Mouse (Mus musculus): ENCODE results near the gene Flt3.
A peak's percentile ranks its signal among the peaks of the same experiment; 100 is the strongest.

The Flt3 gene

DNA sequence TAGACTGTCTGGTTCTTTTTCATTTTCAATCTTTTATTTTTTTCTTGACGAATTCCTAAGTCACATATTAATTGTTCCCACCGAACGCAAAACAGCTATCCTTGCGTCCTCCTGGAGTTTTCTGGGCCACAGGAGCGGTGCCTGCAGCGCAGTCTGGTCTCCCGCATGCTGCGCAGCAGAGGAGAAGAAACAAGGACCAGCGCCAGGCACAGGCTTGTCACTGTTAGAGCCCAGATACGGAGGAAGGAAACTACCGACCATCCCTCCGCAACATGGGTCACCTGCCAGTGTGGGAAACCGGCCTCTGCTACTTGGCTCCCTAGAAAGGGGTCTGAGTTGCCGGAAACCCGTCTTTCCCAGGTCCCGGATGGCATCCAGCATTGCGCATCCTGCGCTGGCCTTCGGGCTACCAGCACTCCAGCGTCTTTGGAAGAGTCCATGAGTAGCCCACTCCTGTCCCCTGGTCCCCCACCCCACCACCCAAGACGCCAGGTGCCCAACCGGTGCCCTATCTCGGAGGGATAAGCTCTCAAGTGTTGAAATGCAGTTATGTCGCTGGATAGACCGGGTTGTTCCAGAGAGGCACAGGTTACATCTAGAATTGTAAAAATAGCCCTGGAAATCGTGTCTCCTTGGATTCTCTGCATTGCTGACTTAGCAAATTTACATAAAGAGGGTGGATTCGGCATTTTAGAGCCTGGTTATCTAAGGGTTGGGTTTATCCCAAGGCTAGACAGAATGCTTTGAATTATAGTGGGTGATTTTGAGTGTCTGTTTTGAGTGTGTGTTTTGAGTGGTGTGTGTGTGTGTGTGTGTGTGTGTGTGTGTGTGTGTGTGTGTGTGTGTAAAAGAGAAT is 87.2 kb downstream of the Flt3 start:
- DNase-seq (ENCODE audit: low read depth, low spot score), result no peak

DNA sequence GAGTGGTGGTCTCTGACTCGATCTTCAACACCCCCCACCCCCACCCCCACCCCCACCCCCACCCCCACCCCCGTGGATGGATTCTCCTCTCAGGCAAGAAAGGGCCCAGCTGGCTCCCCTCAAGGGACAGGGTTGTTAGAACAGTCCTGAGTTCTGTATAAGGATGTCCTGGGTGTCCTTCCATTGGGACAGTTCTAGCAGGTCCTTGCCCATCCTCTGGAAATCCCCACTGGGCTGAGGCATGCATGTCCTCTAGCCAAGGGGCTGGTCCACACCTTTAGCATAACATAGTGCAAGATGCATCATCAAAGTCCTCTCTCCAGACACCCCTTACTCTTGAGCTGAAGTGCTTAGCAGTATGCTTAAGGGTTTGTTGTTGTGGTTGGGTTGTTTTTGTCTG is 90.5 kb downstream of the Flt3 start:
- DNase-seq (ENCODE audit: low read depth, low spot score), result no peak

DNA sequence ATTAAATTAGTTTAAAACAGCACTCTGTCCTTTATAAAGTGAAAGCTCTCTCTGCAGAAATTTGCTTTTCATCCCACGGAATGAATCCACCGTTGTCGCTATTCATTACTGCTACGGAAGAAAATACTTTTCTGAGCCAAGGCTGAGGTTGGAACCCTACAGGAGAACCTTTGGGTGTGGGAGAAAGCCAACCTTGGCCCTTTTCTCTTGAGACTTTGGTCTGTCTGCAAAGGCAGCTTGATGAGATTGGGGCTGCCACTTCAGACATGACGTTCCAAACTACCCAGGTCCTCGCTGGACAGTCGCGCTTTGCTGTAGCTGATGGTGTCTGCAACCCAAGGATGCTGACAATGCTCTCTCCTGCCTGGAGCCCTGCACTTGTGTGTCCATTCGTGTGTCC is 91.8 kb downstream of the Flt3 start:
- DNase-seq (ENCODE audit: low read depth, low spot score), result no peak

DNA sequence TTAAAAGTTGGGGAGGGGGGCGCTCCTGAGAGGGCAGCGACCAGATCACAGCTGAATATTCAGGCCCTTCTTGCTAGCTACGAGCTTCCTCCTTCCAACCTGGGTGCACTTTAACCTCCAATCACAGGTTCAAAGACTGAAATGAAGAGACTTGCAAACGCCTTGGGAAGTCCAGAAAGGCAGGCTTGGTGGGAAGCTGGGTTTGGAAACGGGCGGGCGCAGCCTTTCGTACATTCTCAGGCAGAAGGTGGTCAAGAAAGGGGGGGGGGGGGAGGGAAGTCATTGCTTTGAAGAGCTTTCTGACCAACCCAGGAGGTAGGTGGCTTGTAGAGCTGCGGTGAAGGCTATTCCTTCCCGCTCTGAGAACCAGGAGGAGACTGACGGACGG is 92.9 kb downstream of the Flt3 start:
- DNase-seq (ENCODE audit: low read depth, low spot score), result no peak

DNA sequence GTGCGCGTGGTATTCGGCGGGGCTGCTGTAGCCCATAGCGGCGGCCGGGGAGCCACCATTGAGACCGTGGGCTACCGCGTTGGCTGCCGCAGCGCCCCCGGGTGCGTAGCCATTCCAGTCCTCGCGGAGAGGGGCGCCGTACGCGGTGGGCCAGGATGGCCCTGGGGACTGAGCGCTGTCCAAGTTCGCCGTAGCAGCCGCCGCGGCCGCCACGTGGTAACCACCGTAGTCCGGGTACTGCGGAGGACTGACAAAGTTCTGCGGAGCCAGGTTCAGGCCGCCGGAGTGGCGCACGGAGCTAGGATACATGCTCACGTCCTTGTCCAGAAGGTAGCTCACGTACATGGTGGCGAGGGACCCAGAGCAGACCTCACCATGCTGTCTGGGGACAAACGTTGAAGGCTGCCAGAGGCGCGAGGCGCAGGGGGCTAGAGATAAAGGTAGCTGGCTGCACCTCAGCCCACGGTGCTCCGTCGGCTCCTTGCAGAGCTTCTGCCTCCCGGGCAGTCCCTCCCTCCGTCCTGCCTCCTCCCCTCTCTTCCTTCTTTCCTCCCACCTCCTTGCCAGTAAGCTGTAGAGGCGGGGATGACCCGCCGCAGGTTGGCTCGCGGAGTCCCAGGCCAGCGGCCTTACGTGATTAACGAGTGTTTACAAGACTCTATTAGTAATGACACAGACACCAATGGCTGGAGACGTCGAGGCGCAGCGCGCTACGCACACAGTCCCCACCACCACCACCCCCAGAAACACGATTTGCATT is 93.5 kb downstream of the Flt3 start, which contains the start of gene Cdx2:
Cdx2 (minus strand) TSS at position 633 of the 760 bp plus-strand sequence.
- DNase-seq (ENCODE audit: low read depth, low spot score), result no peak

DNA sequence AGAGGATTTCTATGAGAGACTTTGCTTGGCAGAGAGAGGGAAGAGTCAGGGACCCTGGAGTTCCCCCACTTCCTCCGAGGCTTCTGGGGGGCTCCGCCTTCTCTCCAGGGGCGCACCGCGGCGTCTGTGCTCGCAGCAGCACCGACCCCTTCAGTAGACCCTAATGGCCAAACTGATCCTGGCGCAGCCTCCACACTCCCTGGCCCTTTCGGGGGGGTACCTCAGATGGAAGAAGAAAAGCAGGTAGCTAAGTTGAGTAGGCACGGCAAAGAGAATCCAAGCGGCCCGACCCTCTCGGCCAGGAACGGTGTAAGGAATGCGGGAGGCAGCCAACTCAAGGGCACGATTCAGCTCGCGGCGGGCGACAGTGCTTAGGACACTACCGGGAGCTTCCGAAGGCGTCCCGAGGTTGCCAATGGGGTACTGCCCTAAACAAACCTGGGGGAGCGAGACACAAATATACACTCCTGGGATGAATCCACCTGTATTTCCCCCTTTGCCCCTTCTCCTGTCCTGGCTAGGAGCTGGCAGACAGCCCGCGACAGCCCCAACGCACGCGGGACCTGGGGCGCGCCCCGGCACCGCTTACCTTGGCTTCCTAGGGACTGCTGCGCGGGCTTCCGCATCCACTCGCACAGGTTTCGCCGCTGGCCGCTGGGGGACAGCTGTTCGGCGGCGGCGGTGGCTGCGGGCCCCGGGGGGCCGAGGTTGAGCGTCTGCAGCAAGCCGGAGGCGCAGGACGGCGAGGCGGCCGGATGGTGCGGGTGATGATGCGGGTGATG is 94.2 kb downstream of the Flt3 start:
- DNase-seq (ENCODE audit: low read depth, low spot score), result no peak

DNA sequence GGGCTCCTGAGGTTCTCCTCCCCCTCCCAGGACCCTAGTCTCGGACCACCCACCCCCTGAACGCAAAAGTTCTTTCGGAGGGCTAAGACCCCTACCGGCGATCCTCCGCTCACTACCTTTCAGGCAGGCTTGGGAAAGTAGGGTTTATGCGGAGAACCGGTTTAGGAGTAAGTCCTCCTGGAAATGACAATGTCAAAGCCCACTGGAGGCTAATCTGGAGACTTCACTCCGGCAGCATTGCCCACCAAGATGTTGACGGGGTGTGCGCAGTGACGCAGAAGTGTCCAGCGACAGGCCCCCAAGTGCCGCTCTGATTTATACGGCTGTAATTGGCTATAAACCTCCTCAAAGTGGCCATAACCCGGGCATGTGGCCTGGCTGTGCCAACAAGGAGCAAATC is 95.1 kb downstream of the Flt3 start:
- no peak for DNase-seq (ENCODE audit: low read depth, low spot score)

DNA sequence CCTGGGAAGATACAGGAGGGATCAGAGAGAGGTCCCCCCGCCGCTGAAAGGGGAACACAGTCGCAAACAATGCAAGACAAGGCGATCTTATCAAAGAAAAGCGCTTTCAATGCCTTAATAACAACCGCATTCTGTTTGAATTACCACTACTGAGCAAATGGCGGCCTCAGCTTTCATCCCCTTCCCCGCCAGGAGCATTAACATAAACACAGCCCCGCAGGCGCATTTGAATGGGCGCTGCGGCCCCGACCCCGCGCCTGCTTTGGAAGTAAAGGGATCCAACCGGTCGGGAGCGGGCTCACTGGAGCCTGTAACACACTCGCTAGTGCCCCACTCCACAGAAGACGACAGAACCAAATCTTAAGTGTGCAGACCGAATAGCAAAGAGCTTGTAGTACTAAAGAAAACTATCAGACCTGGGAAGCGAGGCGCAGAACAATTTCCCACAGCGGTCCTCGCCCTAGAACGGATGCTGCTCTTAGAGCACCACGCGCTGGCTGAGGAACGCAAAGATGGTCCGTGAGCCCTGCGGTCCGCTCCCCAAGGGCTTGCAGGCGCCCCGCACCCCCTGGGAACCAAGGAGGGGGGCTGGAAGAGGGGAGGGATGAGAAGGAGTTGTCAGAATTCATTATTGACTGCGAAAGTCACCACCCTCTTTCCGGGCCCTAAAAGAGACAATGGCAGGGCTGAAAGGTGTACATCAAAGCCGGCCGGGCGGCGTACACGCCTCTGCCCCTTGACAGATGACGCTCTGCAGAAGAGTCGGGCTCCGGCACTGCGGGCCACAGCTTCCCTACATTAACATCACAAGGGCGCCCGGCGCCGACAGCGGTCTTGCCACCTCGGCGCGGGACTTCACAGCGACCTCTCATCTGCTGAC is 95.8 kb downstream of the Flt3 start:
- no peak for DNase-seq (ENCODE audit: low read depth, low spot score)

DNA sequence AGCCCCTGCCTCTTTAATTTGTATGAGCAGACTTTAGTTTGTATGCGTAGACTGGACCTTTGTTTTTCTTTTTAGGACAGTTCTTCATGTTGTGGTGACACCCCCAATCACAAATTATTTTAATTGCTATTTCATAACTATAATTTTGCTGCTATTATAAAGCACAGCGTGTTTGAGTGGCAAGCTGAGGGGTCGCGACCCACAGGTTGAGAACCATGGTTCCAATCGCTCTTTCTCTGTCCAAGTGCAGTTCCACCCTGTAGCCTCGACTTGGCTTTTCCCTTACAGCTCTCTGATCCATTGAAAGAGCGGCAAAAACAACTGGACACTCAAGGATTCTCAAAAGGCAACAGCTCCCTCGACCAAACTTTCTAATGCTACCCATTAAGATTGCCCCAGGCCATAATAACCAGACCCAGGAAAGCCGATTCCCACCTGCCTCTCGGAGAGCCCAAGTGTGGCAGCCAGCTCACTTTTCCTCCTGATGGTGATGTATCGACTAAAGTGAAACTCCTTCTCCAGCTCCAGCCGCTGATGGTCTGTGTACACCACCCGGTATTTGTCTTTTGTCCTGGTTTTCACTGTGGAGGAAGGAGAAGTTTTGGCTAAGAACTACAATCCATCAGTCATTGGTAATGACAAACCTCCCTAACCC is 97.4 kb downstream of the Flt3 start:
- no peak for DNase-seq (ENCODE audit: low read depth, low spot score)

DNA sequence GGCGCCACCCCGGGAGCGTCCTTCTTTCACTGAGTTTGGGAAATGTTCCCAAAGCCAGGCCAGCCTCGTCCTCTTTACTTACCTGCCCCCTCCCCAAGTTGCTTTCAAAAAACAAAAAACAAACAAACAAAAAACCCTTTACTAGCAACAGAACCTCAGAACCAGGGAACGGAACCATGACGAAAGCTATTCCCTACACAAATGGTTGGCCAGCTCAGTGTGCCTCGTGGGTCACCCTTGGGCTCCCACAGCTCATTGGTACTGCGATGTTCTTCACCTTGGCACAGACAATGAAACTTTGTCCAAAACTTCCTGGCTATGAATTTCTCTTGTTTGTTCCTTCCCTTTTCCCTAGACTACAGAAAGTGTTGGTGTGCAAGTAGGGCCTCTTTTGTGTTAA is 98.1 kb downstream of the Flt3 start:
- no peak for DNase-seq (ENCODE audit: low read depth, low spot score)

DNA sequence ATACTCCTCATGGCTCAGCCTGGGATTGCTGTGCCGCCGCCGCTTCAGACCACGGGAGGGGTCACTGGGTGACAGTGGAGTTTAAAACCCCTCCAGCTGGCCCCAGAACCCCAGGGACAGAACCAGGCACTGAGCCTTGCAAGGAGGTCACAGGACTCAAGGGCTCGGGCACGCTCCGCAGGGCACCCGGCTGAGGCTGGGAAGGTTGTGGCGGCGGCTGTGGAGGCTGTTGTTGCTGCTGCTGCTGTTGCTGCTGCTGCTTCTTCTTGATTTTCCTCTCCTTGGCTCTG is 98.6 kb downstream of the Flt3 start:
- DNase-seq (ENCODE audit: low read depth, low spot score), result no peak

DNA sequence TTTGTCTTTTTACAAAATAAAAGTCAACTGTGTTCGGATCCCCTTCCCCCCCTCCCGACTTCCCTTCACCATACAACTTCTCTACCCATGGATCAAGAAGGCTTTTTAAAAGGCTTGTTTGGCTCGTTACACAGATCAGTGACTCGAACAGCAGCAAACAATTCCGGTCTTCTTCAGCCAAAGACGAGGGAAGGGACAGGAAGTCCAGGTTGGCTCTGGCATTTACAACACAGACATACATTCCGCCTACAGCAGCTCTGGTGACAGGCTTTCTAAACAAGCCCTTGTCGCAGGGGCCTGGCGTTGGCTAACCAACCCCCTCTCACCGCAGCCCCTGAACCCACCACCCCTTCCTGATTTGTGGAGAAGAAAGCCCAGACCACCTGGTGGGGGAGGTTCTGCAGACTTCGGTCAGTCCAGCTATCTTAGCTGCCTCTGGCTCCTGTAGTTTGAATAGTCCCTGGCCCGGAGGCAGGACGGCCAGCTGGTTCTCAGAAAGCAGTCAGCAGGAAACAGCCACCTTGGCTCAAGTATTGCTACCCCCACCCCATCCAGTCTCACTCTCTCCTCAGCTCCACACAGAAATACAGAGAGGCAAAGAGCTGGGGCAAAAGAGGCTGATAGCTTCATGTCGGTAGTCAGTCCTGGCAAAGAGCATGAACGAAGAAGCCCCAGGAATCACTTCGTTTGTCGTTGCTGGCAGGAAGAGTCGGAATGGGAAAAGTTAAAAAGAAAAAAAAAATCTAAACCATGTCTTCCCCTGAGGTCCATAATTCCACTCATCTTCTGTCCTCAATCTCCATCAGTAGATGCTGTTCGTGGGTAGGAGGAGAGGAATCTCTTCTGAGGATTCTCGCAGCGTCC is 99.1 kb downstream of the Flt3 start:
- no peak for DNase-seq (ENCODE audit: low read depth, low spot score)

DNA sequence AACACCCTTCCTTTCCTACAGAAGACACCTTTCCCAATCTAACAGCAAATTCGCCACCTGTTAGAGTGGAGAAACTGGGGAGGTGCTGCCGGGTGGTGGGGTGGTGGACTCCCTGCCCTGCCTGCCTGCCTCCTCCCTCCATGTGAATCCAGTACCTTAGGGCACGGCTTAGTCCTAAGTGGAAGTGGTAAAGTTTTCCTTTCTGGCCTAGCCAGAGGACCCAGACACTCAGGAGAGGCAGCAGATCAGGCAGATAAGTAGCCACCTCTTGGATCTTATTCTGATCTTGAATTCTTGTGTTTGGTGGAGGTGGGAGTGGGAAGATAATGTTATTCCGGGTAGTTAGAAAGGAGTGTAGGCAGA is 100.3 kb downstream of the Flt3 start:
- DNase-seq (ENCODE audit: low read depth, low spot score), result no peak

DNA sequence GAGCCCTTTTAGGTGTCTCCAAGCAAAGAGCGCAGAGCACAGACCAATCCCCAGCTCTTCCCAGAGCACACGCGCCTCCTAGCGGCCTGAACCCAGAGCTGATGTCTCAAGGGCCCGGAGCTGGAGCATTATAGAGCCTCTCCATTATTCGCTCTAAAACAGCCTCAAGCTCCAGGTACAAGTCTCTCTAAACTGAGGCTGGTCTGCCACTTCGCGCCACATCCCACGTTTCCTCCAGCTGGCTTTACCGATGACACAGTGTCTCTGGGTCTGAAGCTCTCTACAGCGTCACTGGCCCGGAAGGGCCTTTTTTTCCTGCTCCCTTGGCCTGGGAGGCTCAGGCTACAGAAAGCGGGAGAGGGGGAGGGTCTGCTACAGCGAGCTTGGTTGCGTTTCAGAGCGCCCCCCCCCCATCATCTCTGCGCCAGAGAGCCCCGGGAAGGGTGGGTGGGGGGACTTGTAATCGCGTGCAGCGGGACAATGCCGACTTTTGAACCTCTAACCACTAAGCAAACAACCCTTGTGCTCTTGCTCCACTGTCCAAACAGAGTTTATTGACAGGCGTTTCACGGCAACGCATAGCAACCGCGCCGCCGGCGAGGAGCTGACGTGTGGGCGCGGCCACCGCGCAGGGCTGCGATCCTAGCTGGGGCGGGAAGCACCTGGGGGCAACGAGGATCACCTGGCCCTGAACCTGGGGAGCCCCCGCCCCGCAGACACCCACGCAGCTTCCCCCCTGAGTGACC is 100.9 kb downstream of the Flt3 start:
- DNase-seq (ENCODE audit: low read depth, low spot score), result no peak

DNA sequence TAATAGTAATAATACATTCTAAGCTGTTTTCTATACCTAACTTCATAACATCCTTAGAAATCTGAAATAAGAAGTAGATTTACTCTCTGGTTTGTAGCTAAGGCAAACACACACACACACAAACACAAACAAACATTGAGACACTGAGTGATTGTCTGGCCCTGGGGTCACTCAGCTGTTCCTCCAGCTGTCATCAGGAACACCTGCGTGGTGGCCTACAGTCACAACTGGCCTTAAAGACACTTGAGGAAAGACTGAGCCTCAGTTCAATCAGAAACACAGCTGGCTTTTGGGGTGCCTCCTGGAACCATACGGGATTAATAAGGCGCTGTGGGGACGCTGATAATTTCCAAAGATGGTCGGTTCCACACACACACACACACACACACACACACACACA is 103.0 kb downstream of the Flt3 start:
- no peak for DNase-seq (ENCODE audit: low read depth, low spot score)

DNA sequence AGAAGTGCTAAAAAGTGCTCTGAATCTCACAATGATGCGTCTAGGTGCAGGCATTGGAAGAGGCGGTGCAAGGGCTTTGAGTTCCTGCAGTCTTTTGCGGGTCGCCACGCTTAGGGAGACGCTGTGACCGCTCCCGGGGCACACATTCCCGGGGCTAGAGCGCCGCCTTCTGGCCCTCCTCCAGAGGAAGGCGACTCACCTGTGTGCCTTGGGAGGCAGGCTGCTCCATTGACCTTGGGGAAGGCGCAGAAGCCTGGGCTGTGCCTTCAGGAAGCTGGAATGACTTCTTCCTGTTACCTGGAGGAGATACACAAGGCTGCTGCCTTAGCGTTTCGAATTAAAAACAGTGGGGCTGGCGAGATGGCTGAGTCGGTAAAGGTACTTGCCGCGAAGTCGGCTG is 106.2 kb downstream of the Flt3 start:
- DNase-seq (ENCODE audit: low read depth, low spot score), result no peak

DNA sequence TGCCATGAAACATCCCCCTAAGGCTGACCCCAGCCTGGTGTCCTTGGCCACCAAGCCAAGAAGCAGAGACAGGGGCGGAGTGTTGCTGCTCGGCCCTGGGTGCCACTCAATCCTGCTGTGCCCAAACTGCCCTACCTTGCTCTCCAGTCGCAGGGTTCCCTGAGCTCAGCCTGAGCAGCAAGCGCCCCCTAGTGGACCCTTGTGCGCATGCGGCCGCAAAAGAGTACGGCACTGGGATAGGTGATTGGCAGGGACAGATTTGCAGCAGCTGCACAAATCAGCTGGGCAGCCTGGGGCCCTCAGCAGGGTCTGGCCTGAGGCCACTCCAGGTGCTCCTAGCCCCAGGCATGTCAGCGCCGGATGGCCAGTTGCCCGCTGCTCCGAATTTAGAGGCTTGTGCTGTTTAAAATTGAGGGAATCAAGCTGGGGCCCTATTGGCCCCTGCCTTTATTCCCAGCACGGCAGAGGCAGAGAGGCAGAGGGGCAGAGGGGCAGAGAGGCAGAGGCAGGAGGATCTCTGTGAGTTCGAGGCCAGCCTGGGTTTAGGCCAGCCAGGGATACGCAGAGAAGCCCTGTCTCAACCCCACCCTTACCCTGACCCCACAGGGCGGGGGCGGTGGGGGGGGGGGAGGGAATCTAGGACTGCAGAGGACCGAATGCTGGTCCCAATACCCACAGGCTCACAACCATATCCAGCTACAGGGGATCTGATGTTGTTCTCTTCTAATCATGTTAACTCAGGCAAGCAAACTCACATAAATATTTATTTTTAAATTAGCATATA is 107.0 kb downstream of the Flt3 start:
- DNase-seq (ENCODE audit: low read depth, low spot score), result peak; percentile 73

DNA sequence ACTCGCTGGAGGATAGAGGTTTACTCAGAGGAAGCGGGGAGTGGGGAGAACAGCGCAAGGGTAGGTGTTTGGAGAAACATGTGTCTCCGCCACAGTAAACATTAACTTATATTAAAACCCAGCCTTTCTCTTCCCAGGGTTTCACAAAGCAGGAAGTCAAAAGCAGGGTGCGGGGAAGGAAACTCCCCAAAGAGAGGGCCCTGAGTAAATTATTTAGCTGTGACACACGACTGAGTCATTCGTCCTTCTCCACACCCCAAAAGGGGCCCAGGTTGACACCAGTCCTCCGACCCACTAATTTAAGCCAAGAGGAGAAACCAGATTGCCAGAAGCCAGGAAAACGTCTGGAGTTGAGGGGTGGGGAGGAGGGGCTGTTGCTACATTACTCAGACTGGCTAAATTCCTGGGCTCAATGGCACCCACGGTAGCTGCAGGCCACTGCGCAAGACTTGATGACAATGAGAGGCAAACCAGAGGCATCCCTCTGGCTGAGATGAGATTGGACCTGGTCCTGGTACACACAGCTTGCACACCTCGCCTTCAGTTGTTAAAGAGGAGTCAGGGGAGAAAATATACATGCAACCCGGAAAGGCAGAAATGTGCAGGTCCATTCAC is 107.7 kb downstream of the Flt3 start:
- DNase-seq (ENCODE audit: low read depth, low spot score), result no peak
